Mouse (Mus musculus): ENCODE measurements at regions not wholly inside any gene's neighbourhood (a gene's known extent, or its start where the extent isn't known, plus 50 kb on each side); places are given as distances from the start of the nearest gene placed in this dataset.

DNA sequence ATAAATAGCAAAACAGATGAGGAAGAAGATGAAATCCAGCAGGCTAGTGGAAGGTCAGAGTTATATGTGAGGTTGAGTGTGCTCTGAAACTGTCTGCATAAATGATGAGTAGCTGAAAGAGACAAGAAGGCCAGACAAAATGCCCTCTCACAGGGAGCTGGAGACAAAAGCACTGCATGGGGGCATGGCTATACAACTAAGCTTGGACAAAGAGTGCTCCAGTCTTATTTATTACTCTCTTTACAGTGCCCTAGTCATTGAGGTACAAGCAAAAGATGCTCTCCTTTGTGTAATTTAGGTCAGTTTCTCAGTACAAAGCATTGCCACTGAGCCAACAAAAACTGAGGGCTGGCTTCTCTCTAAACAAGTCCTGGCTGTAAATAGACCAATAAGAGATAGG, 124.3 kb upstream of the Fmr1 start:
- Histone ChIP-seq H3K4me2 (replicated peaks) (no peak overlapping the region), H3K9ac (no peak overlapping the region), H3K27ac (no peak overlapping the region), H3K27me3 (ENCODE audit: control insufficient read depth, insufficient read depth, low read length) (no peaks in the 10 kb centered on the region), H3K9me3 (ENCODE audit: control insufficient read depth, low read length) (no peaks in the 10 kb centered on the region), H3K36me3 (replicated peaks; ENCODE audit: control insufficient read depth, insufficient read depth) (no peaks in the 10 kb centered on the region), H3K4me3 (replicated peaks; ENCODE audit: low read length) (no peak overlapping the region), H3K4me1 (replicated peaks; ENCODE audit: control insufficient read depth, insufficient read depth, low read length) (no peaks in the 10 kb centered on the region)
- no peak for ATAC-seq (ENCODE audit: low FRiP score)
- no peak for DNase-seq (ENCODE audit: low spot score)

DNA sequence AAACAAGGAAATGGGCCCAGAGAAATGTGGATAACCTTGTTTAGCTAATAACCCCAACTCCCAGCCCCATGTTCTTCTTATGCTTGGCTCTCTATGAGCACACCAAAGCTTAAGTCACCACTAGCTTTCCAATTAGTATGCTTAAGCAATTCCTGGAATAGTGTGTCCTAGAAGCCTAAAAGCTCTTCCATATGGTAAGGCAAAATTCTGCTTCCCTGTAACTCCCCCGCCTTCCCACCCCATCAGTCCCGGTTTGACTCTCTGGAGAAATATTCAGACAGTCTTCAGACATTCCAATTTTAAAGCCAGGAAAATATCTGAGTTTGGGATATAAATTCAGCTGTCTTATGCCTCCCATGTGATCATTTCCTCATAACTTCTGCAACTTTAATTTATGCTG, 120.6 kb upstream of the Fmr1 start:
- Histone ChIP-seq H3K27me3 (ENCODE audit: control insufficient read depth, insufficient read depth, low read length) (no peaks in the 10 kb centered on the region), H3K9me3 (ENCODE audit: control insufficient read depth, low read length) (no peaks in the 10 kb centered on the region), H3K36me3 (replicated peaks; ENCODE audit: control insufficient read depth, insufficient read depth) (no peaks in the 10 kb centered on the region), H3K27ac (no peak overlapping the region), H3K9ac (no peak overlapping the region), H3K4me2 (replicated peaks) (no peak overlapping the region), H3K4me3 (replicated peaks; ENCODE audit: low read length) (no peak overlapping the region), H3K4me1 (replicated peaks; ENCODE audit: control insufficient read depth, insufficient read depth, low read length) (no peaks in the 10 kb centered on the region)
- no peak for ATAC-seq (ENCODE audit: low FRiP score)
- WGBS = 95% methylated on average over 2 of the region's 2 CpGs
- no peak for DNase-seq (ENCODE audit: low spot score)

DNA sequence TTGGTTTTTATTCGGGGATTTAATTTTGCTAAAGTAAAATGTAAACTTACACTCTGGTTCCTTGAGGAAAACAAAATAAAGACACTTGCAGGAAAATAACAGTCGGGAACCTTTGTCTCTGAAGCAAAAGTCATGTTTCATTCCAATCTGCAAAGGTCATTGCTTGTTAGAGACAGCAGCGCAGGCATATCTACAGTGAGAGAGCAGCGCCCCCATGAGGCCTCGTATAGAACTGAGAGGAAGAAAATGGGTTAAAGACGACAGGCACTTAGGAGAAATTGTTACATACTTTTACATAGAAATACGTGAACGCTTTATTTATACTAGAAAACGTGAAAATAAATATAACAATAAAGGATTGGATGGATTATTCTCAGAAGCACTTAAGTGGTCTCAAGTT, 93.1 kb upstream of the Fmr1 start:
- no peak overlapping the region for H3K4me3 ChIP-seq (replicated peaks; ENCODE audit: low read length)
- no peaks in the 10 kb centered on the region for H3K27me3 ChIP-seq (ENCODE audit: control insufficient read depth, insufficient read depth, low read length)
- H3K9ac ChIP-seq = no peak overlapping the region
- ATAC-seq (ENCODE audit: low FRiP score) = no peak
- H3K9me3 ChIP-seq (ENCODE audit: control insufficient read depth, low read length) = no peaks in the 10 kb centered on the region
- no peaks in the 10 kb centered on the region for H3K36me3 ChIP-seq (replicated peaks; ENCODE audit: control insufficient read depth, insufficient read depth)
- H3K4me2 ChIP-seq (replicated peaks) = no peak overlapping the region
- WGBS = 21% methylated on average over 9 of the region's 9 CpGs
- peak; percentile 70 for DNase-seq (ENCODE audit: low spot score)
- no peaks in the 10 kb centered on the region for H3K4me1 ChIP-seq (replicated peaks; ENCODE audit: control insufficient read depth, insufficient read depth, low read length)
- H3K27ac ChIP-seq = no peak overlapping the region

DNA sequence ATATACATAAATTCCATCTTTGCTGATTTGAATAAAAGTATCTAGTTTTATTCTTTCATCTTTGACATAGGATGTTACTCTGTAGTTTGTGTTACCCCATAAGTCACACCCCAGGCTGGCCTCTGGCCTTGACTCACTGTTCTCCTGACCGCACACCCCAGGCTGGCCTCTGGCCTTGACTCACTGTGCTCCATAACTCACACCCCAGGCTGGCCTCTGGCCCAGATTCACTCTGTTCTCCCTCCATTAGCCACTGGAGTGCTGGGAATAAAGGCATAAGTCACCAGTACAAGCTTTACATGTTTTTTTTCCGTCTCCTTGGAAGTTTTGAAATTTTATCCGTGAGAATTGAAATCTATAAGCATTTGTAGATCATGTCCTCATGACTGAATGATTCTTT, 56.2 kb upstream of the Fmr1 start:
- Histone ChIP-seq H3K36me3 (replicated peaks; ENCODE audit: control insufficient read depth, insufficient read depth) (no peaks in the 10 kb centered on the region), H3K9ac (no peak overlapping the region), H3K9me3 (ENCODE audit: control insufficient read depth, low read length) (no peaks in the 10 kb centered on the region), H3K4me3 (replicated peaks; ENCODE audit: low read length) (no peak overlapping the region), H3K27me3 (ENCODE audit: control insufficient read depth, insufficient read depth, low read length) (no peaks in the 10 kb centered on the region), H3K27ac (no peak overlapping the region), H3K4me2 (replicated peaks) (no peak overlapping the region), H3K4me1 (replicated peaks; ENCODE audit: control insufficient read depth, insufficient read depth, low read length) (no peaks in the 10 kb centered on the region)
- DNase-seq (ENCODE audit: low spot score) (no peak), ATAC-seq (ENCODE audit: low FRiP score) (no peak)
- 83% methylated on average over 3 of the region's 3 CpGs for WGBS

Data from hindbrain, embryonic 14.5 days (tissue).